Mouse (Mus musculus) heart, adult 2 months (tissue): ENCODE results near the gene Defb25.

Experiments
- CTCF ChIP-seq: fragments of 200-600 bp; IDR thresholded peaks from 2 replicates; pipeline ENCODE4 v1.8.1; 2022; ENCODE audit warnings: antibody characterized with exemption, mild to moderate bottlenecking, moderate library complexity
- EP300 ChIP-seq: fragments of 200-500 bp; IDR thresholded peaks from 2 replicates; pipeline ENCODE4 v1.6.1; 2011; ENCODE audit warnings: low read depth, low read length, control low read depth; ENCODE audit not compliant: insufficient read depth
- POLR2A ChIP-seq: fragments of 200-500 bp; IDR thresholded peaks from 2 replicates; pipeline ENCODE4 v1.6.1; 2011; ENCODE audit warnings: mild to moderate bottlenecking, low read depth, low read length, control low read depth; ENCODE audit not compliant: insufficient read depth

DNA sequence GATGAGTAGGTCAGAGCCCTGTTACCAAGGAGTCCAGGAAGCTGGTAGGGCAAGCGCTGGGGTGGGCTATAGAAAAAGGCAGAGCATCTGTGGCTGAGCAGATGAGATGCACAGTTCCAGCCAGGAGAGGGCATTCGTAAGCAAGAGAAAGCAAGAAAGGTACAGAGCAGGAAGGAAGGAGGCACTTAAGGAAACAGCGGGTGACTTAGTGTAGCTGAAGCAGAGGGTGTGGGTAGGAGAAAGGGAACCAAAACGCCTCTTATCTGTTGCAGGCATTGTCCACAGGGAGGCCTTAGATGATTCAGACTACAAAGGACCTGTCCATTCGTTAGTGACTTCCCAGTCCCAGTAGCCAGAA is 48.8 kb upstream of the Defb25 start:
- TF ChIP-seq POLR2A (no peak), CTCF (peak; percentile 53), EP300 (no peak)
